Mouse (Mus musculus): ENCODE results near the gene Foxp1.

DNA sequence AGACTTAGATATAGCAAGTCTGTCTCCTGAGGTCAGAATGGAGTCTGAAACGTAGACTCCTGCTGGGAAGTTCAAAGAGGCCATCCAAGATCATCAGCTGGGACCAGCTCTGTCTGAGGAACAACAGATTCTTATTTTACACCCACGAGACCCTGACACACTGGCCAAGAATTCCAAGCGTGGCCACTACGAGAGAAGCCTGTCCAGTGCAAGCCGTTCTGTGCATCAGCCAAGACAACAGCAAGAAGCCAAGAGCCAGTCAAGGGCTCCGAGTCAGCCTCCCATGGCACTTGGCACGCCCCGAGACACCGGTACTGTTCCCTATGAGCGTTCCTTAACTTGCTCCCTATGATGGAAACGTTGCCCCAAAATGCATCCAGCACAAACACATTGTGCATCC is 194.8 kb downstream of the Foxp1 start:
- TF ChIP-seq CTCF (IDR thresholded peaks at IDR 0.05): no peak
- no peak for TF ChIP-seq EP300 (IDR thresholded peaks at IDR 0.05)
